Mouse (Mus musculus): ENCODE results near the gene Piwil1.

- peak; percentile 57; the same call in 1 of the 2 replicates for TF ChIP-seq CTCF (IDR thresholded peaks at IDR 0.05; ENCODE audit: borderline replicate concordance, extremely low read depth, insufficient read depth, insufficient read length)
- TF ChIP-seq POLR2A (IDR thresholded peaks at IDR 0.05; ENCODE audit: borderline replicate concordance, extremely low read depth, insufficient read depth, insufficient read length, poor library complexity, severe bottlenecking): no peak
Observed at GRCm38 (mm10) chr5:128729341-128729740, 27.0 kb downstream of the Piwil1 start.
